Mouse (Mus musculus): Measurements from ENCODE around the gene Dhx9.
"Not testable (repeated sequence)": the region's sequence is repeated elsewhere in the genome, so short reads cannot be mapped to it uniquely, and the experiment has no call there.

Dhx9 gene

DNA sequence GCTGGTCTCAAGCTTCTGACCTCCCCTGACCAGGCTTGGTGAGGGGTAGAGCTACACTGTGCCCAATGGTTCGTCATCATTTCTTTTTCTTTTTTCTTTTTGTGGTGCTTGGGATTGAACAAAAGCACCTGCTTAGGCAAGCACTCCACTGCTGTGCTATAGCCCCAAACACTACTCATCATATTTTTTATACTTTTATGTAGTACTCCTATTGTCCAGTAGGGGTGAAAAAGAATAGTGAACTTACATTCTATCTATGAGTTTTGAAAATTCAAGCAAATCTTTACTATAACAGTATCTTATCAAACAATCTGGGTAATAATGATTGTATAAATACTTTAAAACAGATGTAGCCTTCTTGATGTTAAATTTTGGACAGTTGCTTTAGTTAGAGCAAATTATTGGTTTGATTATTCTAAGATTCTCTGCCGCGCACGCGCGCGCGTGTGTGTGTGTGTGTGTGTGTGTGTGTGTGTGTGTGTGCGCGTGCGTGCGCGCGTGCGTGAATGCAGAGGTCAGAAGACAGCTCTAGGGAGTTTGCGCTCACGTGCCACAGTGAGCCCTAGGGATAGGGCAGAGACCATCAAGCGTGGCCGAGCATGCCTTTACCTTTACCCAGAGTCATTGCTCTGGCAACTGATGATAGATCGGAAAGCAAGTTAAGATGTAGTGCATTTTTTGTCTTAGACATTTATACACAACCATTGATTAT is 41.2 kb downstream of the Dhx9 start:
- POLR2A ChIA-PET = interaction anchor here in 3 of 4 experiments (0.7 to 5.3 kb wide), 9 partner anchors 8 to 131 kb away, joined by 3 to 20 read pairs (median 4); partner anchors contain the start of genes Dhx9 (in 1 of the 3) and Shcbp1l (in 1 of the 3)
- CTCF ChIA-PET = interaction anchor here in 3 of 4 experiments (0.6 to 1.6 kb wide), 5 partner anchors 10 to 935 kb away, joined by 3 to 11 read pairs (median 4); no protein-coding TSS in a partner anchor

- POLR2A ChIA-PET = interaction anchor here in 1 of 4 experiments (0.8 to 2.6 kb wide), 6 partner anchors 8 to 29 kb away, joined by 3 to 20 read pairs (median 6); no protein-coding TSS in a partner anchor
Observed at GRCm38 (mm10) chr1:153443632-153444031, 43.8 kb downstream of the Dhx9 start.

DNA sequence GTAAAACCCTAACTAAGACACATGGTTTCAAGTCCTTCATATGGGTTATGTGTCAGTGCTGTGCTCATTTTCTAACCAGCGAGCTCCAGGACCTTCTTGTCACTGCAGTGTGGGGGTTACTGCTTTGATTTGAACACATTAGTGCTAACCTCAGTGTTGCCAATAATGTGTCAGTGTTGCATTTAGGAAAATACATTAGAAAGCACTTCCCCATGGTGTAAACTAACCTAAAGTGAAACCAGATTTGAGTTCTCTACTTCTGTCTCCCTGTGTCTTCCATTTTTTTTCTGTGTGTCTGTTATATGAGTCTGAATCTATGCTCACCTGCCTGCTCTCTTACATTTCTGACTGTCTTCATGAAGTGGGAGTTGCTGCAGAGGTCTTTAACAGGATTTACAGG is 44.4 kb downstream of the Dhx9 start:
- CTCF ChIA-PET = no interaction called here

More at GRCm38 (mm10) chr1:153443632-153444031, 43.8 kb downstream of the Dhx9 start:
- CTCF ChIA-PET = no interaction called here

DNA sequence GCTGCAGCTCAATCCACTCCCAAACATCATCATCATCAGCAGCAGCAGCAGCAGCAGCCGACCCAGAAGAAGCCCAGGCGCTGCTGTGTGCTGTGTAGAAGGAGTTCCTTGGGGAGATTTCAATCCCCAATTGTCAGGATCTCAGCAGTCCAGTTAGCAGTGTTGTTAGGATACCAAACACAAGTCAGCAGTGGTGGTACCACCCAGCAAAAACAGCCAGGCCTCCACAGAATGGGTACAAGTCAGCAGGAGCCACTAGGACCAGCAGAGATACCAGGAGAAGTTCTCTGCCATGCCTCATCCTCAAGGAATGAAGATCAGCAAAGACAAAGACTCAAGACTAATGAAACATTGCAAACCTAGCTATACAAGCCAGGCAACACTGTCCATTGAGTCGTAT is 45.8 kb downstream of the Dhx9 start:
- ChIA-PET POLR2A (interaction anchor here in 2 of 4 experiments (0.6 to 2.4 kb wide), 6 partner anchors 10 to 52 kb away, joined by 3 to 20 read pairs (median 5); partner anchors contain the start of genes Dhx9 (in 1 of the 2) and Shcbp1l (in 1 of the 2)), CTCF (no interaction called here)

More for the DNA sequence above, 44.4 kb downstream of the Dhx9 start:
- POLR2A ChIA-PET = interaction anchor here in 1 of 4 experiments (1.4 to 2.4 kb wide), 5 partner anchors 9 to 28 kb away, joined by 3 to 20 read pairs (median 7); partner anchors contain the start of gene Shcbp1l

- POLR2A ChIA-PET = interaction anchor here in 1 of 4 experiments (0.6 to 1.5 kb wide), 3 partner anchors 16 to 299 kb away, joined by 3 to 6 read pairs (median 5); partner anchors contain the start of genes Dhx9 and Shcbp1l
- CTCF ChIA-PET = interaction anchor here in 1 of 4 experiments (0.7 kb wide), 1 partner anchor 32 kb away, joined by 4 read pairs; no protein-coding TSS in a partner anchor
Observed at GRCm38 (mm10) chr1:153440752-153441151, 46.7 kb downstream of the Dhx9 start.

GRCm38 (mm10) chr1:153437536-153437935 is 49.9 kb downstream of the Dhx9 start:
- POLR2A ChIA-PET = interaction anchor here in 2 of 4 experiments (1.0 to 1.2 kb wide), 2 partner anchors 13 kb away, joined by 3 read pairs; partner anchors contain the start of gene Shcbp1l (in 2 of the 2)
- CTCF ChIA-PET = no interaction called here

GRCm38 (mm10) chr1:153433851-153434589 is 53.4 kb downstream of the Dhx9 start:
- CTCF ChIA-PET = interaction anchor here in 3 of 4 experiments (0.5 to 1.7 kb wide), 5 partner anchors 10 to 315 kb away, joined by 3 to 7 read pairs (median 5); partner anchors contain the start of genes Npl (in 1 of the 3), Rnasel (in 1 of the 3) and Shcbp1l (in 1 of the 3)
- POLR2A ChIA-PET = interaction anchor here in 2 of 4 experiments (0.9 to 4.0 kb wide), 6 partner anchors 9 to 20 kb away, joined by 4 to 20 read pairs (median 14); partner anchors contain the start of gene Shcbp1l (in 1 of the 2)

- POLR2A ChIA-PET = interaction anchor here in 3 of 4 experiments (0.6 to 4.0 kb wide), 8 partner anchors 9 to 592 kb away, joined by 3 to 19 read pairs (median 4); no protein-coding TSS in a partner anchor
Observed at GRCm38 (mm10) chr1:153432329-153432728, 55.1 kb downstream of the Dhx9 start.

DNA sequence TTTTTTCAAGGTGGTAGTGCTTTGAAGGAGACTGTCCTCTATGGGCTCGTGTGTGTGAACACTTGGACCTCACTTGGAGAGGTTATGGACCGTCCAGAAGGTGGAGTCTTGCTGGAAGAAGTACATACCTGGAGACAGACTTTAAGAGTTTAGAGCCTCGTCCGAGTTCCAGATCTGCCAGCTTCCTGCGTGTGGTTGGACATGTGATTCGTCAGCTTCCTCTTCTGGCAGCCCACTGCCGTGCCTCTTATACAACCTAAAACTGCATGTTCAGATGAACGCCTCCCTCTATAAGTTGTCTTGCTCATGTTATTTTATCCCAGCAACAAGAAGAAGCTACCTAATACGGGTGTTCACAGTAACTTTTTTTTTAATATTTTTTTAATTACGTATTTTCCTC is 55.8 kb downstream of the Dhx9 start:
- POLR2A ChIA-PET = interaction anchor here in 3 of 4 experiments (0.6 to 4.0 kb wide), 8 partner anchors 13 to 1335 kb away, joined by 3 to 19 read pairs (median 4); no protein-coding TSS in a partner anchor
- CTCF ChIA-PET = interaction anchor here in 1 of 4 experiments (0.6 kb wide), 1 partner anchor 826 kb away, joined by 4 read pairs; no protein-coding TSS in a partner anchor

More at GRCm38 (mm10) chr1:153432329-153432728, 55.1 kb downstream of the Dhx9 start:
- CTCF ChIA-PET = interaction anchor here in 1 of 4 experiments (0.6 kb wide), 1 partner anchor 827 kb away, joined by 4 read pairs; no protein-coding TSS in a partner anchor

- ChIA-PET POLR2A (interaction anchor here in 1 of 4 experiments (0.7 to 4.0 kb wide), 4 partner anchors 13 to 1334 kb away, joined by 3 to 19 read pairs (median 7); no protein-coding TSS in a partner anchor), CTCF (no interaction called here)
Observed at GRCm38 (mm10) chr1:153431158-153431557, 56.3 kb downstream of the Dhx9 start.

DNA sequence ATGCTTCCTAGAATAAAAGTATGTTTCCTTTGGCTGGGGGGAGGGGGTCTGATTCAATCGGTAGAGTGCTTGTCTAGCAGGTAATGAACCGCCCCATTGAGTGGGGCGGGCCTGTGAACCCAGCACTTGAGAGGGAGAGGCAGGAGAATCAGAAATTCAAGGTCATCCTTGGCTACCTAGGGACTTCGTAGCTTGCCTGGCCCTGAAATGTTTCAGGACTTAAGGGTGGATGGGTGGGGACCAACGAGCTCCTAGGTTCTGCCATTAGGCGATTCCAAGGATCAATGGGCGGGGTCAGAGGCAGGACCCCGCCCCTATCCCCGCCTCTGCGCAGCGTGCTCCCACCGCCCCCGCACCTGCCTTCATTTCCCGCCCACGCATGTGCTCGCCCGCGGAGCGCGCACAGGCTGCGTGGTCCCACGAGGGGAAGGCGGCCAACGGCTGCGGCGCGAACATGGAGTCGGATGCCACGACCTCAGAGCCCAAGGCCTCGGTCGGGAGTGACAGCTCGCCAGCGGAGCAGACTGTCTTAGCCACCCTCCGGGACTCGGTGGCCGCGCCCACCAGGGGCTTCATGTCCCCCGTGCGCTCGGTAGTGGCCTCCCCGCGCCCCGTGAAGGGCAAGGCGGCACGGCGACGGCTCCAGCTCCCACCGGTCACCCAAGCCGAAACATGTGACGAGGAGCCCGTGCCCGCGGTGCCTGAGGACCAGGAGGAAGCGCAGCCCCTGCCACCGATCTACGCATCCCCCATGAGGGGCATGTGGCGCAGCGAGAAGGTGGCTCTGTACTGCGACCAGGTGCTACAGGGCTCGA is 62.5 kb downstream of the Dhx9 start, which contains the start of gene Shcbp1l:
Shcbp1l (plus strand) TSS at position 393 of the 815 bp plus-strand sequence.
- POLR2A ChIA-PET = interaction anchor here (0.5 to 4.6 kb wide), 48 partner anchors 10 to 635 kb away, joined by 3 to 77 read pairs (median 4); partner anchors contain the start of gene Dhx9 (in 2 of the 4)
- CTCF ChIA-PET = interaction anchor here (0.6 to 1.9 kb wide), 12 partner anchors 10 to 657 kb away, joined by 3 to 7 read pairs (median 4); no protein-coding TSS in a partner anchor

- ChIA-PET POLR2A (interaction anchor here (0.6 to 4.6 kb wide), 46 partner anchors 9 to 634 kb away, joined by 3 to 77 read pairs (median 4); partner anchors contain the start of gene Dhx9 (in 2 of the 4)), CTCF (interaction anchor here in 3 of 4 experiments (0.6 to 1.9 kb wide), 10 partner anchors 11 to 646 kb away, joined by 3 to 5 read pairs (median 4); no protein-coding TSS in a partner anchor)
Observed at GRCm38 (mm10) chr1:153424271-153424670, 63.2 kb downstream of the Dhx9 start.

GRCm38 (mm10) chr1:153417805-153418204 is 69.7 kb downstream of the Dhx9 start:
- CTCF ChIA-PET, POLR2A ChIA-PET: not testable (repeated sequence)

DNA sequence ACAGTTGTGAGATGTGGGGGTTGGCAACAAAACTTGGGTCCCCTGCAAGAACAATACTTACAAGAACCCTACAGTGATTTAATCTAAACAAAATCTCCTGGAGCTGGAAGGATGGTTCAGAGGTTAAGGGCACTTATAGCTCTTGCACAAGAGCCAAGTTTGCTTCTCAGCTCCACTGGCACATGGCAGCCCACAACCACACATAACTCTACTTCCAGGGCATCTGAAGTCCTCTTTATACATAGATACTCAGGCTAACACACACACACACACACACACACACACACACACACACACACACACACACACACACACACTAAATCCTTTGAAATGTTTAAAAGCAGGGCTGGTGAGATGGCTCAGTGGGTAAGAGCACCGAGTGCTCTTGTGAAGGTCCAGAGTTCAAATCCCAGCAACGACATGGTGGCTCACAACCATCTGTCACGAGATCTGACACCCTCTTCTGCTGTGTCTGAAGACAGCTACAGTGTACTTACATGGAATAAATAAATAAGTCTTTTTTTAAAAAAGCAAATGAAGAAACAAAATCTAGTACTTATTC is 71.1 kb downstream of the Dhx9 start:
- CTCF ChIA-PET = interaction anchor here in 1 of 4 experiments (0.6 kb wide), 2 partner anchors 30 to 620 kb away, joined by 4 to 5 read pairs; no protein-coding TSS in a partner anchor
- POLR2A ChIA-PET = interaction anchor here in 3 of 4 experiments (0.6 to 3.4 kb wide), 10 partner anchors 8 to 1396 kb away, joined by 3 to 77 read pairs (median 4); partner anchors contain the start of gene Shcbp1l (in 2 of the 3)

GRCm38 (mm10) chr1:153415742-153416141 is 71.7 kb downstream of the Dhx9 start:
- ChIA-PET CTCF (interaction anchor here in 1 of 4 experiments (0.6 kb wide), 2 partner anchors 29 to 619 kb away, joined by 4 to 5 read pairs; no protein-coding TSS in a partner anchor), POLR2A (interaction anchor here (0.6 to 3.4 kb wide), 25 partner anchors 8 to 423 kb away, joined by 3 to 77 read pairs (median 4); partner anchors contain the start of genes Shcbp1l (in 3 of the 4), Dhx9 (in 1 of the 4) and Npl (in 1 of the 4))

GRCm38 (mm10) chr1:153414962-153415361 is 72.5 kb downstream of the Dhx9 start:
- ChIA-PET POLR2A (interaction anchor here in 3 of 4 experiments (0.6 to 3.4 kb wide), 44 partner anchors 9 to 536 kb away, joined by 3 to 77 read pairs (median 4); partner anchors contain the start of genes Shcbp1l (in 3 of the 3), Dhx9 (in 1 of the 3) and Npl (in 1 of the 3)), CTCF (interaction anchor here in 1 of 4 experiments (1.6 kb wide), 1 partner anchor 625 kb away, joined by 4 read pairs; no protein-coding TSS in a partner anchor)

Measured in embryonic stem cell, embryonic (primary cell).